Mouse (Mus musculus): ENCODE results near the gene Bank1.
"Not testable (repeated sequence)": the region's sequence is repeated elsewhere in the genome, so short reads cannot be mapped to it uniquely, and the experiment has no call there.

Bank1 gene

GRCm38 (mm10) chr3:136325783-136326182 is at the start of gene Bank1:
TSS of gene Bank1 (minus strand) at chr3:136326066.
- DNase-seq, result no peak

- DNase-seq, result no peak
These were observed 44.0 kb upstream of the Bank1 start for GRCm38 (mm10) chr3:136369916-136370315.

DNA sequence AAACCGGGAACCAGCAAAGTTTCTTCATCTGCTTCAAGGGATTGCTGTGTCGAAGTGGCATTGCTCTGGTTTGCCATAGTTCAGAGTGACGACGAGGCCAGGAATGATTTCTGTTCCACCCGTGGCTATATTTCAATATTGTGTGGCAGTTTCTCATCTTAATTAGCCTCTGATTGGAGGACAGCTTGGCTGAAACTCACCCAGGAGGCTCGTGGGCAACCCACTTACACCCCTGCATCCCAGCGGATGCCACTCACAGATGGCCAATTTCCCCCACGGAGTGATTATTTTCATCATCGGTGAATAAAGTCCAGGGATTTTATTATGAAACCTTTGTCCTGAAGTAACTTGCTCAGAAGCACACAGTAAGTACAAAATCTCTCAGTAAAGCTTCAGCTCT is 43.6 kb upstream of the Bank1 start:
- DNase-seq, result peak; percentile 15 to 19

DNA sequence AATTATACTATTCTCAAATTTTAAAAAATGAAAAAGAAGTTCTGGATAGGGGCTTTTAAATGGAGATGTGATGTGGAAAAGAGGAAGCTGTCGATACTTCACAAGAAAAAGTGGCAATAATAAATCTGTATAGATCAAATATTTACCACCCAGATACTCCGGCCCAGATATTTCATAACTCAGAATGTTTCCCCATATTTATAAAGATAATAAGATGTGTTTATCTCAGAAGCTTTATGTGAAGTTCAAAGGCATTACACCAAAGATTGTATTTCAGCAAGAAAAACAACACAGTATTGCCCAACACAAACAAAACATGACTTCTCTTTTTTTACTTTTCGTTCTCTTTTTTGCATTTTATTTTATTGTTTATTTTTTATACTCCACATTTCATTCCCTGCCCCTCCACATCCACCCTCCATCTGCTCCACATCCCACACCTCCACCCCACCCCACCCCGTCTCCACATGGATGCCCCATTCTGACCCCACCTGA is 42.7 kb upstream of the Bank1 start:
- no peak for DNase-seq

DNA sequence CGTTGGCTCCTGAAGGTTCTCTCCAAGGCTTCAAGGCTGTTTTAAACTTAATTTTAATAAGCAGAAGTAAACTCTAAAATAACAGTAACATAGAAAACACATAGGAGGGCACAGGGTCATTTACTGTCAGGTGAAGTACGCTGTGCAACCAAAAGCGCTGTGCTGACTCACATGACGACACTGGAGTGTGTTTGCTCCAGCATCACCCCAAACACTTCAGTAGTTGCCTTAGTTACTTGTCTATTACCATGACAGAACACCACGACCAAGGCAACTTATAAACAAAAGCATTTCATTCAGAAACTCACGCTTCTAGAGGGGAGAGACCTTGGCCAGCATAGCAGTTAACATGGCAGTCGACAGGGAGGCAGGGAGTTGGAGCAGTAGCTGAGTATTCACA is 23.8 kb upstream of the Bank1 start:
- DNase-seq, result no peak

DNA sequence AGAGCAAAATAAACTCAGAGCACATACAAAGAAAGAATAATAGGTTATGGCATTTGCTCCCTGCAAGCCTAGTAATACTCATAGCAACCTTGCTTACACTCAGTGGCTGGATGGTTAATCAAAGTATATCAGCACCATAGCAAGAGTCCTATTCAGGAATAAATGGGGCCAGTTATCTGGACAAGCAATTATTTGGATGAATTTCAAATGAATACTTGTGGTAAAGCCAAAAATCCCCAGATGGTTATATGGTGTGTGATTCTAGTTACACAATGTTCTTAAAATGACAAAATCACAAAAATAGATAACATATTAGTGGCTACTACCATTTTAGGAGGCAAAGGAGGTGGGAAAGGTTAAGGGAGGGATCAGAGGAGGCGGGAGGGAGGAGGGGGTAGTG is 22.7 kb upstream of the Bank1 start:
- no peak for DNase-seq

DNA sequence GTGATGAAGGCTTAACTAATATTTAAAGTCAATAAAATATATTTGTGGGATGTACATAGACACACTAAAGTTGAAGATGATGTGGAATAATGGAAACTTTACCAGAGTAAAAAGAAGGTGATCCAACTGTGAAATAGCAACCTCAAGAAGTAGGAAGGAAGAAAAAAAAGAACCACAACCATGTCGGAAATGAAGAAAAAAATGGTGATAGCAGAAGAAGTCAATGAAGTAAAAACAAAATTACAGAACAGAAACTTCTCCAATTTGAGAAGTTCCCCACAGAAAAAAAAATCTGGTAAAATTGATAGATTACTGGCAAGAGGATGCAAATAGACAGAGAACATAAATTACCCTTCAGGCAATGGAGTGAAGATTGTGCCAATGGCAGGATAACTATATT is 21.4 kb upstream of the Bank1 start:
- DNase-seq, result no peak

- DNase-seq, result no peak
These were observed 16.0 kb upstream of the Bank1 start for GRCm38 (mm10) chr3:136341911-136342310.

- DNase-seq, result no peak
These were observed 14.0 kb upstream of the Bank1 start for GRCm38 (mm10) chr3:136339896-136340295.

DNA sequence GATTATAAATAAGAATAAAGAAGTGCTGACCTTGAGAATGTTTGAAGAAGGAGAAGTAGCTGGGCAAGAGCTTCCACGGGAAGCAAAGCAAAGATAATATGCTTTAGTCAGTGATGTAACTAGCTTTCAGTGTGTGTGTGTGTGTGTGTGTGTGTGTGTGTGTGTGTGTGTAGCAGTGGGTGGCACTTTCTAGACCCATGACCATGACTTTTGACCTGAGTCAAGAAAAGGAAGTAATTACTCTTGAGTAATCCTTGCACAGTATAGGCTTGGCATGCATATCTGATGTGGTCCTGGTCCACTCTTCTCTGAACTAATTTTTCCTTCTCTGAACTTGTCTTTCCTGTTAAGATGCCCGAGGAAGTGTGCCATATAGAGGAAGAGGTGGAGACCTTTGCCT is 5.3 kb upstream of the Bank1 start:
- DNase-seq, result no peak

GRCm38 (mm10) chr3:136330043-136330442 is 4.2 kb upstream of the Bank1 start:
- no peak for DNase-seq

- DNase-seq, result no peak
These were observed 3.3 kb upstream of the Bank1 start for GRCm38 (mm10) chr3:136329133-136329532.

- not testable (repeated sequence) for DNase-seq
These were observed 1.1 kb downstream of the Bank1 start for GRCm38 (mm10) chr3:136324716-136325115.

- no peak for DNase-seq
These were observed 3.9 kb downstream of the Bank1 start for GRCm38 (mm10) chr3:136321936-136322335.

GRCm38 (mm10) chr3:136308487-136308886 is 17.4 kb downstream of the Bank1 start:
- no peak for DNase-seq

DNA sequence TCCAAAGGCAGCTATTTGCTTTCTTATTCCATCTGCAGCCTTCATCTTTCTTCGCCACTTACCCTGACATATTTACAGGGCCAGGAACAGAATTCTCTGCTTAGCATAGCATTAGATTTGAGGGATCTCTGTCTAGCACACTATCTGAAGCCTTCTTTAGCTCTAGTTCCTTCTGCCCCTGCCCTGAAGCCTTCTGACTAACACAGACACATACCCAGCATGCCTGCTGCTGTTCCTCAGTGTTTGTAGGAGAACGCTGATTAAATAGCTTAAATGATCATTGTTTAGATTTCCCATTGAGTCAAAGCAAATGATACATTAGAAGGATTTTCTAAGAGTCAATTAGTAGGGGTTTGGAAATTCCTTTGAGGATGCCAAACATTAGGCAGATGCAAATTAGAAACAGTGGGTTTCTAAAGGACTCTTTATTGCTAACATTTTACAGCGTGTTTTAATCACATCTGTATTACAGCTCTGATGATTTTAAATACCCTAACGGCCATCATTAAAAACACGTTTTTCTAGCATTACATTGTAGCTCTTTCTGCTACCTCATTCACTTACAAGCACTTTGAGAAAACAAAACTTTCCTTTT is 19.2 kb downstream of the Bank1 start:
- DNase-seq, result no peak

DNA sequence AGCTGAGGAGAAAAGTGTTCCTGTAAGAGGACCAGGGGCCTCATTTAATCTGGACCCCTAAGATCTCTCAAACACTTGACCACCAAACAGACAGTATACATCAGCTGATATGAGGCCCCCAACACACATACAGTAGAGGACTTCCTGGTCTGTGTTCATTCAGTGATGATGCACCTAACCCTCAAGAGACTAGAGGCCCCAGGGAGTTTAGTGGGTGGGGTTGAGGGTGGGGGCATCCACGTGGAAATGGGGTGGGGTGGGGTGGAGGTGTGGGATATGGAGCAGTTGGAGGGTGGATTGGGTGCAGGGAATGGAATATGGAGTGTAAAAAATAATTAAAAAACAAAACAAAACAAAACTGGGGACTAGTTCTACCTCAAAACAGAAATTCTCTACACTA is 23.3 kb downstream of the Bank1 start:
- no peak for DNase-seq

GRCm38 (mm10) chr3:136300810-136301209 is 25.1 kb downstream of the Bank1 start:
- DNase-seq, result not testable (repeated sequence)

DNA sequence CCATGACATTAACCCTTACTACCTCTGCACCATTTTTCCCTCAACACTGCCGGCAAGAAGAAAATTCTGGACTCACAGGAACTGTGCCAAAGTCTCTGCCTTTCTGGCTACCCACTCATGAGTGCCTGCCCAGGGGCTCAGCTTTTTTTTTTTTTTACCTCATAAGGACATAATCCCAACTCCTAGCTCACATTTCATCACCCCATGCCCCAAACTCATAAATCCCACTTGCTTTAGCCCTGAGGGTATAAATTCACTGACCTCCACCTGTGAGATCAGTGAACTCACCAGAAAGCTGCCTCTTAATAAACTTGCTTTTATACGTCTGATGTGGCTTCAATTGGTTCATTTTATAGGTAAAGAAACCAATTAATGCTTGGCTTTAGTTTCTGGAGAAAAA is 28.5 kb downstream of the Bank1 start:
- peak in 1 of 2 experiments; percentile 3 for DNase-seq

DNA sequence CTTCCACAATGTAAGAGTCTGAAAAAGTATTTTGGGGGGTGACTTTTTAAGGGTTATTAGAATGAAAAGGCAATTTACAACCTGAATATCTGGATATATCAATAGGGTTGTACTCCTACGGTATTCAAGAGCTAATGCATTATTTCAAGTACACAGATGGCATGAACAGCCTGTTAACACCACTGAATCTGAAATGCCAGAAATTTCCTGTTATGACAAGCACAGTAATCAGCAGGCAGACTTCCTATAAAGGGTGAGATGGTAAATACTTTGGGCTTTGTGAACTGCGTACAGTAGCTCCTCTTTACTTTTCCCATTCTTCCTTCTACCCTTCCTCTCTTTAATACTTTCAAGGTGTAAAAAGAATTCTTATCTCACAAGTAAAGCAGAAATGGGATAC is 30.6 kb downstream of the Bank1 start:
- DNase-seq, result peak in 1 of 2 experiments; percentile 14

DNA sequence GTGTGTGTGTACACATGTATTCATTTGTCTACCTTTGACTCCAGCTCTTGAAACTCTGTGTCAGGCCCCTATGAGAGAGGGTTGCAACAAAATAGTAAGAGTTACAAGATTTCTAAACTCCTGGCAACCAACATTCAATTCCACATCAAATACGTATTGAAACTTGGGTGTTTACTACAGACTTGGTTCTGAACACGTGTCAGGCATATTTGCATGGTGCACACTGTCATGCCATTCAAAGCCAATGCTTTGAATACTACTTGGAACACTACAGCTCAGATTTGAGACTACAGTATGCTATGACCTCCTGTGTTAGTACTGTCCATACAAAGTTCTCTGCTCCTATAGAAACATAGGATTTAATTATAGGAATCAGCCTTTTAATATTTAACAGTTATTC is 38.0 kb downstream of the Bank1 start:
- no peak for DNase-seq

DNA sequence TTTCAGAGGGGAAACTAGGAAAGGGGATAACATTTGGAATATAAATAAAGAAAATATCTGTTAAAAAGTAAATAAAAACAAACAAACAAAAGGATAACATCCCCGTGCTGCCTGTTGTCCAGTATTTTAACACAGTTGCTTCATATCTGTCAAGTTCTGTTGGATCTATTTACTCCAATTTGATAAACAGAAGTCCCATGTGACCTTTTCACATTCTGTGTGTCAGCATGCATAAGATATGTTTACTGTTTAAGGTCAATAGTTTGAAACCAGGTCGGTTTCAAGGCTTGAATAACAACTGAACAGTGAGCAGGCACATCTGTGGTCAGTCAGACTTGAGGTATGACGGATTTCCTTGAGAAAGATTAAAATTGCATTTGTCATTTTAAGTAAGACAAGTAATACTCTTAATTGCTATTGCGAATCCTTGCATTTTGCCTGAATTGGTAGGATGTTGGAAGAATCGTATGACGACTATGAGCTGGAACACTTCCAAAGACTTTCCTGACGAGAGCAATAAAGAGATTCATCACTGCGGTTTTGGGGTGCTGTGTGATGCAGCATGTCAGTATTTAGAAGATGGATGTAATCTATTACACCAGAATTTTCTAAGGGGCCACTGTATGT is 60.8 kb downstream of the Bank1 start:
- no peak for DNase-seq

DNA sequence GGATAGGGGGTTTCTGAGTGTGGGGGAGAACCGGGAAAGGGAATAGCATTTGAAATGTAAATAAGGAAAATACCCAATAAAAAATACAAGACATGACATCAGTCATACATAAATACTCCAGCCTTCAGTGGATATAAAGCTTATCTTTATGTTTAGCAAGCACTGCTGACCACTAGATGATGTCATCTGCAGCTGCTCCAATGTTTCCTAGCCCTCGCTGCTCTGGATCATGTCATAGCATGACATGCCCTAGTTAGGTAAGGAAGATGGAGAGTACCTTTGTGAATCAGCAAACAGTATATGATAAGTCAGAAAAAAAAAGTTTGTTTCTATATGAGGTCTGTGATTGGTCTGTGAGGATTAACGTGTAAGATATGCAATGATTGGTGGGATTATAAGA is 68.1 kb downstream of the Bank1 start:
- DNase-seq, result no peak

DNA sequence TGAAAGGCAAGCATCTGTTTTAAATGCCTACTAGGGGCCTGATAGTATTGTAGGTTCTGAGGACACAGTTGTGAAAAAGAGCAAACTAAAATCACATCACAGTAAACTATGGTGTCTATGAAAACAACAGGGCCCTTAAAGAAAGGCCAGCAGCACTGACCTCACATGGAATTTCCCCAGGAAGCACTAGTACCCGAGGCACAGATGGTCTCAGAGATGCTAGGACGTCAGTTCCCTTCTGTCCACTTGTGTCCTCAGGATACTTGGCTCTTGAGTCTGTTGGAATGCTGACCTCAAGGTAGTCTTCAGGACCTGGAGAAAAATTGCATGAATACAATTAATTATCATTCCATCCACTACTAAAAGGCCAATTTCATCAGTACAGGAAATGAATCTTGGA is 71.2 kb downstream of the Bank1 start:
- peak in 1 of 2 experiments; percentile 3 for DNase-seq

DNA sequence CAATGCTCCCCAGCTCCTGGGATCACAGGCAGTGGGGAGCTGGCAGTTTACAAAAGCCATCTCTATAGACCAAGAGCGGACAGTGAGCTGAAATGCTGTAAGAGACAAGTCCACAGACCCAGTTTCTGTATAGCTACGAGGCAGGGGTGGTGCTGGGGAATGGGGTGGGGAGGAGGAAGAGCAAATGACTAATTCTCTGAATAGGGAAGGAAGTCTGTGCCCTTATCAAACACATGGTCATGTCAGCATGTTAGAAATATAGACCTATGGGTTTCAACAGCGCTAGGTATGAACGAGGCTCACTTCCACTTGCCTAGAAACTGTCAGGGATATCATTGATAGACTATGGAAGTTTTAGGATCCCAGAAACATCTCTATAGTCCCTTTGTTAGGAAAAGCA is 73.0 kb downstream of the Bank1 start:
- DNase-seq, result no peak

All from cerebellum, postnatal 10 days (tissue).